Mouse (Mus musculus) limb, embryonic 12.5 days (tissue): Measurements from ENCODE around the gene Tmcc1. TPM values are rescaled to one million over a fixed set of nuclear protein-coding genes. Genes with fewer than 3 reads are reported as not detected.
A peak's percentile ranks its signal among the peaks of the same experiment; 100 is the strongest.

Experiments used
- ATAC-seq: fragments of 200-750 bp; cut with Nextera tagmentation; 2 replicates; pipeline ENCODE4 v1.8.0; 2017; ENCODE audit warnings: low read depth, moderate TSS enrichment; ENCODE audit not compliant: insufficient number of reproducible peaks, insufficient read depth, low FRiP score, low TSS enrichment
- H3K27ac ChIP-seq: fragments of 300-500 bp; sonication (generic); 2 replicates; pipeline ENCODE4 v1.5.1; 2016; ENCODE audit warnings: mild to moderate bottlenecking, moderate library complexity
- H3K27me3 ChIP-seq: fragments of 300-500 bp; sonication (generic); 2 replicates; pipeline ENCODE4 v1.6.1; 2016; ENCODE audit warnings: mild to moderate bottlenecking, moderate library complexity
- H3K36me3 ChIP-seq: fragments of 300-500 bp; sonication (generic); 2 replicates; pipeline ENCODE4 v1.6.1; 2016; ENCODE audit warnings: mild to moderate bottlenecking, moderate library complexity
- H3K4me1 ChIP-seq: fragments of 300-500 bp; sonication (generic); replicated peaks from 2 replicates; pipeline ENCODE4 v1.6.1; 2016
- H3K4me2 ChIP-seq: fragments of 300-500 bp; sonication (generic); 2 replicates; pipeline ENCODE4 v1.6.1; 2016; ENCODE audit warnings: mild to moderate bottlenecking, moderate library complexity
- H3K4me3 ChIP-seq: fragments of 300-500 bp; sonication (generic); replicated peaks from 2 replicates; pipeline ENCODE4 v1.5.1; 2016; ENCODE audit warnings: mild to moderate bottlenecking
- H3K9ac ChIP-seq: fragments of 300-500 bp; sonication (generic); replicated peaks from 2 replicates; pipeline ENCODE4 v1.6.1; 2016; ENCODE audit warnings: mild to moderate bottlenecking, moderate library complexity
- H3K9me3 ChIP-seq: fragments of 300-500 bp; sonication (generic); 2 replicates; pipeline ENCODE4 v1.6.1; 2016; ENCODE audit warnings: mild to moderate bottlenecking, moderate library complexity
- WGBS: fragments of 180-500 bp; shearing (Covaris S2); methylation state at CpG from one replicate; pipeline ENCODE4 v1.1.7; 2016; 5-methylcytosine and 5-hydroxymethylcytosine counted together
- polyA plus RNA-seq: library from polyadenylated mRNA; unstranded; fragments of >200 nt; fragmentation: Nextera tagmentation; extraction: Ambion mirVana; gene quantifications from 2 replicates; pipeline ENCODE4 v1.2.1, GENCODE M21; 2016

Tmcc1 gene
- polyA plus RNA-seq, 1 experiment from 2014 or later = 19.4 TPM

DNA sequence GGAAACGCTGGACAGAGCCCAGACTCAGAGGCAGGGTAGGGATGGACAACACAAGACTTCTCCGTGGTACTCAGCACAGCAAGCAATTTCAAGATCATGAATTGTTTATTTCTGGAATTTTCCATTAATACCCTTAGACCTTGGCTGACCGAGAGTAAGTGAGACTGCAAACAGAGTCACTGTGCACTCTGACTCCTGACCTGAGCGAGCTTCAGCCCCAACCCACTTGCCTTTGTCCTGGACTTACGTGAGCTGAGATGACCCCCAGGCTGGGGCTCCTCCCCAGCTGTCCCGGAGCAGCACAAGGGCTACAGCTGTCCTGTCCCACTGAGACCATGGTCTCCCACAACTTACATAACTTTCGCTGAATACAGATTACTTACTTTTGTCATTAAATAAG, 210.4 kb downstream of the Tmcc1 start:
- Histone ChIP-seq H3K36me3 (no peaks in the 10 kb centered on the region), H3K27ac (peak overlapping the region; percentile 64; the same call in 1 of the 2 replicates), H3K4me1 (peaks cover 49% of the 10 kb centered on the region), H3K27me3 (no peaks in the 10 kb centered on the region; the same call in none of the 2 replicates), H3K9me3 (no peaks in the 10 kb centered on the region), H3K4me3 (no peak overlapping the region), H3K4me2 (no peak overlapping the region), H3K9ac (no peak overlapping the region)
- no peak for ATAC-seq
- WGBS = 56% methylated on average over 7 of the region's 7 CpGs

DNA sequence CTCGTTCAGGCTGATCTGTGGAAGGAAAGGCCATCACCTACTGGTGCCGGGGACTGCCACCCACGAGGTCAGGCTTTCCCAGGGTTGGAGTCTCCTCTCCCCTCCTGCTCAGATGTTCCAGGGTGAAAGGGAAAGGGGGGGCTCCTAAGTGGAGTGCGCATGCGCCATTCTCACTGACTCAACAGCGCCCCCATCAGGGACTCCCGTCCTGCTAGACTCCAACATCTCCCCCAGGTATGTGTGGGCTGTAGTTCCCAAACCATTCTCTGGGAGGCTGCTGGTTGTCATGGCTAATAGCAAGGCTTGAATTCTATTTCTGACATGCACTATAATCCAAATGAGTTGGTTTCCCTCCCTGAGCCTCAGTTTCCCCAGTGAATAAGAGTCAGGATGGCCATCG, 214.7 kb downstream of the Tmcc1 start:
- H3K36me3 ChIP-seq = no peaks in the 10 kb centered on the region

DNA sequence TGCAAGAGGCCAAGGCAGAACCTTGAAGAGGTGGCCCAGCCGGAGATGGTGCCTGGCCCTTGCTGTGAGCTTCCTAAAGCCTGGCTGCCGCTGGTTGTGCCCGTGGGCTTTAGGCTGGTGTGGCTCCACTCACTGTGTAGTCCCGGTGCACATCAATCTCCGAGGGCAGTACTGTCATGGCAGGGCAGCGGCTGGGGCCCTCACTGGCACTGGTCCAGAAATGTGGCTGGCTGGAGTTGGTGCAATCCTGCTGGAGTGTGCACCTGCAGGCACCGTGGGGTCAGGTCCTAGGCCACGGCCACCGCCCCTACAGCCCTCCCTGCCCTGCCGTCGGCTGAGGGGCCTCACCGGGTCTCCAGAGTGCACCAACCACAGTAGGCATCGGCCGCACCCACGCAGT, 215.5 kb downstream of the Tmcc1 start:
- Histone ChIP-seq H3K4me3 (no peak overlapping the region), H3K27me3 (peaks cover 4% of the 10 kb centered on the region), H3K9ac (no peak overlapping the region), H3K4me1 (peaks cover 10% of the 10 kb centered on the region; the same call in 1 of the 2 replicates), H3K4me2 (no peak overlapping the region), H3K36me3 (no peaks in the 10 kb centered on the region), H3K27ac (no peak overlapping the region), H3K9me3 (no peaks in the 10 kb centered on the region)
- WGBS = 88% methylated on average over 15 of the region's 15 CpGs
- no peak for ATAC-seq

More for the DNA sequence above, 214.7 kb downstream of the Tmcc1 start:
- no peaks in the 10 kb centered on the region for H3K9me3 ChIP-seq
- no peak for ATAC-seq
- peaks cover 4% of the 10 kb centered on the region for H3K27me3 ChIP-seq
- no peak overlapping the region for H3K4me2 ChIP-seq
- H3K4me3 ChIP-seq = no peak overlapping the region
- no peak overlapping the region for H3K27ac ChIP-seq
- peaks cover 11% of the 10 kb centered on the region for H3K4me1 ChIP-seq
- 68% methylated on average over 8 of the region's 8 CpGs for WGBS
- H3K9ac ChIP-seq = no peak overlapping the region

DNA sequence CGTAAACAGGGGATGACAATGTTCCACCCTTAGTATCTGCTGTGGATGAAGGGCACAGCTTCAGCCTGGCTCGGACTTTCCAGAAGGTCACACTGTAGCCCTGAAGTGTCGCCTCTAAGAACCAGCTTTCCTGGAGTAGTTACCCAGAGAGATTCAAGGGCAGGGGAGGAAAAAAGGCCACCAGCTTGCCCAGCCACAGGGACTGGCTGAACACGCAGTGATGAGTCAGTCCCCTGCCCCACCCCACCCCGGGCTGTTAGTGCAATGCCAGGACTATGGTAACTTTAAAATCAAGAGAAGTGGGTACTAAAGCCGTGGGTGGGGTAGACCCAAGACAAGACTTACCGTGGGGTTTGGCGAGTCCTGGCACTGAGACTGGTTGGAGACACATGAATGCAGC, 217.7 kb downstream of the Tmcc1 start:
- H3K4me2 ChIP-seq = no peak overlapping the region
- no peak overlapping the region for H3K27ac ChIP-seq
- no peak overlapping the region for H3K4me3 ChIP-seq
- peaks cover 23% of the 10 kb centered on the region for H3K4me1 ChIP-seq
- peaks cover 4% of the 10 kb centered on the region for H3K27me3 ChIP-seq
- no peaks in the 10 kb centered on the region for H3K9me3 ChIP-seq
- 87% methylated on average over 8 of the region's 8 CpGs for WGBS
- no peaks in the 10 kb centered on the region for H3K36me3 ChIP-seq
- ATAC-seq = no peak
- H3K9ac ChIP-seq = no peak overlapping the region

DNA sequence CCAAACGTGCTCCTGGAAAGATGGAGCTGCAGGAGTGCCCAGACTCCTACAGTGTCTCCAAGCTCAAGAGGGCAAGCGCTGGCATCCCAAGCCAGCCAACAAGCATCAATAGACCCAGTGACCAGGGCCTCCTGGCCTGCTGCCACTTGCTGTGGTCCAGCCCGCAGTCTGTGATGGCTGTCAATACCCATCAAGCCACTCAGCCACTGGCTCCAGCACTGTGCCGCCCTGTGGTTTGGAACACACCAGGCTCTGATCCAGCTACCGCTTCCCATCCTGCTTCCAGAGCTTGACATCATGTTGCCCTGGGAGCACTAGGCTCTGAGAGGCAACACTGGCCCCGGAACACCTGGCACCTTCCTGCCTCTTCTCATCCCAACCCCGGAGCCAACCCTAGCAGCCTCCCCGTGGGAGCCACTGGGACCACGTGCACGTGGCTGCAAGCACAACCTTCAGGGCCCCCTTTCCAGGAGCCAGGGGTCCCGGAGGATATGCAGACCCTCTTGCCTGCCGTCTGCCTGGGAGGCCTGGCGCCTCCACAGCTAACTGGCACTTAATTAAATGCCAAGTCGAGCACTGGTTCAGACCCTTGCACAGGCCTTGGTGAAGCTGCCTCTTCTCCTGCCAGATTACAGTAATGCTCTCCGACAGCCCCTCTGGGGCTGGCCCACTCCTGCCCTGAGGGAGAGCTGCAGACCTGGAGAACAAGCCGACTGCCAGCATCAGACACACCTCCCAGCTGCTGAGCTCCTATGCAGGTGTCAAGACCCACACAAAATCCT, 219.2 kb downstream of the Tmcc1 start:
- H3K4me1 ChIP-seq = peaks cover 33% of the 10 kb centered on the region
- H3K4me2 ChIP-seq = no peak overlapping the region
- H3K9ac ChIP-seq = no peak overlapping the region; the same call in 1 of the 2 replicates
- H3K36me3 ChIP-seq = no peaks in the 10 kb centered on the region
- H3K9me3 ChIP-seq = no peaks in the 10 kb centered on the region
- H3K4me3 ChIP-seq = no peak overlapping the region
- WGBS = 75% methylated on average over 16 of the region's 16 CpGs
- peaks cover 4% of the 10 kb centered on the region for H3K27me3 ChIP-seq
- no peak overlapping the region for H3K27ac ChIP-seq
- ATAC-seq = no peak

DNA sequence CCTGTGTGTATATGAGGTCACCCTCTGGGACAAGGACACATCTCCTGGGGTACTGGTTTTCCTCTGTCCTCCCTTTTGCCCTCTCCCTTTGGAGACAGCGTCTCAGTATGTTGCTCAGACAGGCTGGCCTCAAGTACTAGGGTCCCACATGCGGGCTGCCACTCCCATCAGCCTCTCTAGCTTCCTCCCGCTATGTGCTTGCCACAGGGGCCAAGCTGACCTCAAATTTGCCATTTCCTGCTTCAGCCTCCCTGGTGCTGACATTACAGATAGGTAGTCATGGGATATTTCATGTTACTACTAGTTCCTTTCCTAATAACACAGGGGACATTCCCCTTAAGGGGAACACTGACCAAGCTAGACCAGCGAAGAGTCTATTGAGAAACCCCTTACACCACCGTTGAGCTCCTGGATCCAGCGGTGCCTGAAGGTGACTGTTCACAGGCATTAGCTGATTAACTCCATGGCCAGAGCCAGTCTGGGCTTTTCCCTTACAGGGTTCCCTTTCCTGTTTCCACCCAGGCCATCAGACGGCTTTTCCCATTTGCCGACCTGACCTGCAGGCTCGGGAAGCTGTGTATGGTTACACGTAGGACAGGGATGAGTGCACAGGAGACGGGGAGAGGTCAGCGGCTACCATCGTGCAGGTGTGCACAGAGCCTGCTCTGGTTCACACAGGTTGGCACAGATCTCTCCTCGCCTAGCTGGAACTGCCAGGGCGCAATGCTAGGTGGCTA, 220.0 kb downstream of the Tmcc1 start:
- WGBS = 87% methylated on average over 15 of the region's 15 CpGs
- peaks cover 41% of the 10 kb centered on the region for H3K4me1 ChIP-seq
- no peak overlapping the region for H3K4me3 ChIP-seq
- H3K27ac ChIP-seq = no peak overlapping the region
- no peak overlapping the region for H3K4me2 ChIP-seq
- H3K9me3 ChIP-seq = no peaks in the 10 kb centered on the region
- H3K9ac ChIP-seq = no peak overlapping the region
- no peak for ATAC-seq
- H3K36me3 ChIP-seq = no peaks in the 10 kb centered on the region
- peaks cover 4% of the 10 kb centered on the region for H3K27me3 ChIP-seq

- no peaks in the 10 kb centered on the region for H3K9me3 ChIP-seq
- H3K9ac ChIP-seq = no peak overlapping the region
- WGBS = 82% methylated on average over 7 of the region's 7 CpGs
- H3K27ac ChIP-seq = no peak overlapping the region
- H3K4me3 ChIP-seq = no peak overlapping the region
- H3K27me3 ChIP-seq = peaks cover 4% of the 10 kb centered on the region; the same call in 1 of the 2 replicates
- H3K4me2 ChIP-seq = no peak overlapping the region
- H3K36me3 ChIP-seq = no peaks in the 10 kb centered on the region
- peaks cover 45% of the 10 kb centered on the region for H3K4me1 ChIP-seq
- ATAC-seq = no peak
Observed at GRCm38 (mm10) chr6:115972083-115972764, 221.1 kb downstream of the Tmcc1 start.

DNA sequence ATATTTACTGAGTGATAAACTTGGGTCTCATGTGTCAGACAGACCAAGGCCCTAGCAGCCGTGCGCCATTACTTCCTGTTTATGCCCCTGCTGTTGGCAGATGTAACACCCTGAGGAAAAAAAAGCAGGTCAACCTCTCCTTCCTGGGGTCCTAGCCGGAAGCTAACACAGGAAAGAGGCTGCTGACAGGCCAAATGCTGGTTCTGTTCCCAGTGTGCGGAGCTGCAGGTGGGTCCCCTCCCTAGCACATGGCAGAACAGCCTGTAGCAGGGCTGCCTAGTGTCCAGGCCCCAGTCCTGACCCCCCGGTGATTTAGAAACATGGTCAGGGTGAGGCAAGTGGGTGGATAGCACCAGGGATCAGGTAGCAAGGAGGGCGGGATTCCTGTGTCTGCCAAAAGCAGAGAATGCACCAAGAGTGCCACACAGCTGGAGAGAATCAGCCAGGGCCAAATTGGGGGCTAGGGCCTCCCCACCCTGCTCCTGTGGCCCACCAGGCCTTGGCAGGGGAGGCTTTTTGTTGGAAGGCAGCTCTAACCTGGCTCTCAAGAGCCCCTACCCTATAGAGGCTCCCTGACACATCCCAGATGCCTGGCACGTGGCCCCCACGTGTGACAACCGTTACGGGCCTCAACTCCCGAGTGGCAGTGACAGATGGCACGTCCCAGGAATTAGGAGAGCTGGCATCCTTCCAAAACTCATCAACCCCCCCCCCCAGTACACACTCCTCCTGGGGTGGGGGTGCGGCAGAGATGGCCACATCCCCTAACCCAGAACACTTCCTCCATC, 221.8 kb downstream of the Tmcc1 start:
- no peak for ATAC-seq
- Histone ChIP-seq H3K4me1 (peaks cover 45% of the 10 kb centered on the region), H3K27ac (no peak overlapping the region), H3K36me3 (no peaks in the 10 kb centered on the region; the same call in 1 of the 2 replicates), H3K27me3 (peaks cover 4% of the 10 kb centered on the region; the same call in 1 of the 2 replicates), H3K4me3 (no peak overlapping the region), H3K9me3 (no peaks in the 10 kb centered on the region), H3K4me2 (no peak overlapping the region), H3K9ac (no peak overlapping the region)
- WGBS = 31% methylated on average over 13 of the region's 13 CpGs

DNA sequence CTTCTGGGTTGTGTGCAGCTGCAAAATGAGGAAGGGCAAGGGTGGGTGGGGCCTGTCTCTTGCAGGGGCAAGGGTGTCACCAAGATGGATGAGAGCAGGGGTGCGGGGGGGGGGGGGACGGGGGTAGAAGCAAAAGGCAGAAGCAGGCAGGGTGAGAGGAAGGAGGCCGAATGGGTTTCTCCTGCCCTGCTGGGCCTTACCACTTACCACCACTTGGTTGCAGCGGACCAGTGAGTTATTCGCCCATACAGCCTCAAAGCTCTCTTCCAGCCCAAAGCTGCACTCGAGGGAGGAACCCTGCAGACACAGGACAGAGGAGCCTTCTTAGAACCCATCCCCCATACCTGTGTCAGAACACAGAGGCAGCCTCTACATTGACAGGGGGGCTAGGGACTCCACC, 223.3 kb downstream of the Tmcc1 start:
- Histone ChIP-seq H3K27ac (no peak overlapping the region), H3K9me3 (no peaks in the 10 kb centered on the region), H3K4me2 (no peak overlapping the region), H3K27me3 (peaks cover 4% of the 10 kb centered on the region; the same call in 1 of the 2 replicates), H3K4me3 (no peak overlapping the region), H3K36me3 (peaks cover 5% of the 10 kb centered on the region; the same call in 1 of the 2 replicates), H3K9ac (no peak overlapping the region), H3K4me1 (peaks cover 45% of the 10 kb centered on the region)
- WGBS = 54% methylated on average over 6 of the region's 6 CpGs
- ATAC-seq = no peak

GRCm38 (mm10) chr6:115969103-115969502, 224.2 kb downstream of the Tmcc1 start:
- peaks cover 4% of the 10 kb centered on the region; the same call in 1 of the 2 replicates for H3K27me3 ChIP-seq

More at GRCm38 (mm10) chr6:115969103-115969502, 224.2 kb downstream of the Tmcc1 start:
- Histone ChIP-seq H3K4me3 (no peak overlapping the region), H3K9ac (no peak overlapping the region), H3K9me3 (no peaks in the 10 kb centered on the region), H3K27ac (no peak overlapping the region), H3K4me1 (peaks cover 44% of the 10 kb centered on the region), H3K36me3 (peaks cover 5% of the 10 kb centered on the region; the same call in 1 of the 2 replicates), H3K4me2 (no peak overlapping the region)
- no peak for ATAC-seq
- WGBS = 60% methylated on average over 9 of the region's 9 CpGs
